Mouse (Mus musculus) erythroblast, adult 5-6 weeks (primary cell): ENCODE data around the gene Gna13. TPM values are rescaled to one million over a fixed set of nuclear protein-coding genes. Genes with fewer than 3 reads are reported as not detected.

Experiments used
- ATAC-seq: replicated peaks from 2 replicates; pipeline ENCODE4 v1.8.0; 2016; ENCODE audit warnings: moderate number of reproducible peaks, mild to moderate bottlenecking, moderate TSS enrichment, inconsistent platforms; ENCODE audit not compliant: poor library complexity, low FRiP score, severe bottlenecking
- total RNA-seq, 2 experiments: library from RNA; stranded (forward) in 1 of 2; stranded (reverse) in 1 of 2; fragments of 150-400 nt in 1 of 2; fragments of 200-764, 138-1000 nt in 1 of 2; gene quantifications; 2 replicates each; pipeline versions ENCODE4 v1.2.3 to v1.2.4; 2015 to 2017; ENCODE audit warnings: low replicate concordance in 2 of 2

The Gna13 gene
- total RNA-seq, 2 experiments from 2014 or later, result 23.4 to 30.0 TPM

- peak; percentile 60 for ATAC-seq
Observed at GRCm38 (mm10) chr11:109444600-109444999, 82.0 kb downstream of the Gna13 start.

- ATAC-seq, result peak; percentile 88
Observed at GRCm38 (mm10) chr11:109445438-109446035, 82.9 kb downstream of the Gna13 start.

Other genes with a start within 250 kb of the Gna13 start
- not detected in 2 replicates for gene E030025P04Rik, start 218.5 kb upstream of the Gna13 start, total RNA-seq (2015; ENCODE audit: low replicate concordance)
- not detected in 2 replicates for gene E030025P04Rik, start 218.5 kb upstream of the Gna13 start, total RNA-seq (2017; ENCODE audit: low replicate concordance)
- gene Rgs9, start 64.7 kb upstream of the Gna13 start, total RNA-seq (2015; ENCODE audit: low replicate concordance), result 2.1 TPM in 1 of 2 replicates, not detected in the other
- not detected in 2 replicates for gene Rgs9, start 64.7 kb upstream of the Gna13 start, total RNA-seq (2017; ENCODE audit: low replicate concordance)
- gene 9930022D16Rik, start 51.1 kb downstream of the Gna13 start, total RNA-seq (2015; ENCODE audit: low replicate concordance), result not detected in 2 replicates
- gene 9930022D16Rik, start 51.1 kb downstream of the Gna13 start, total RNA-seq (2017; ENCODE audit: low replicate concordance), result not detected in 2 replicates
- gene Amz2, start 63.1 kb downstream of the Gna13 start, total RNA-seq (2015; ENCODE audit: low replicate concordance), result 16.9 and 38.6 TPM in 2 replicates
- gene Amz2, start 63.1 kb downstream of the Gna13 start, total RNA-seq (2017; ENCODE audit: low replicate concordance), result 12.9 and 20.4 TPM in 2 replicates
- gene Arsg, start 110.5 kb downstream of the Gna13 start, total RNA-seq (2015; ENCODE audit: low replicate concordance), result 2.3 and 3.1 TPM in 2 replicates
- 1.7 and 7.7 TPM in 2 replicates for gene Arsg, start 110.5 kb downstream of the Gna13 start, total RNA-seq (2017; ENCODE audit: low replicate concordance)
- gene Slc16a6, start 110.8 kb downstream of the Gna13 start, total RNA-seq (2015; ENCODE audit: low replicate concordance), result 98.4 and 101 TPM in 2 replicates
- 65.1 and 113 TPM in 2 replicates for gene Slc16a6, start 110.8 kb downstream of the Gna13 start, total RNA-seq (2017; ENCODE audit: low replicate concordance)
- 20.1 and 24.0 TPM in 2 replicates for gene Wipi1, start 249.1 kb downstream of the Gna13 start, total RNA-seq (2015; ENCODE audit: low replicate concordance)
- gene Wipi1, start 249.1 kb downstream of the Gna13 start, total RNA-seq (2017; ENCODE audit: low replicate concordance), result 21.0 and 25.6 TPM in 2 replicates